Mouse (Mus musculus): ENCODE data around the gene Erc1.
"Not testable (repeated sequence)": the region's sequence is repeated elsewhere in the genome, so short reads cannot be mapped to it uniquely, and the experiment has no call there.

The Erc1 gene

GRCm38 (mm10) chr6:119709552-119709951 is 138.4 kb downstream of the Erc1 start:
- no peak for DNase-seq (ENCODE audit: low spot score in 2 of 2)

GRCm38 (mm10) chr6:119707911-119708310 is 140.1 kb downstream of the Erc1 start:
- DNase-seq (ENCODE audit: low spot score in 2 of 2), result no peak

- no peak for DNase-seq (ENCODE audit: low spot score in 2 of 2)
These were observed 143.1 kb downstream of the Erc1 start for GRCm38 (mm10) chr6:119704899-119705298.

GRCm38 (mm10) chr6:119692754-119693153 is 155.2 kb downstream of the Erc1 start:
- no peak for DNase-seq (ENCODE audit: low spot score in 2 of 2)

GRCm38 (mm10) chr6:119686470-119686869 is 161.5 kb downstream of the Erc1 start:
- DNase-seq (ENCODE audit: low spot score in 2 of 2), result no peak

- no peak for DNase-seq (ENCODE audit: low spot score in 2 of 2)
These were observed 167.2 kb downstream of the Erc1 start for GRCm38 (mm10) chr6:119680746-119681145.

- DNase-seq (ENCODE audit: low spot score in 2 of 2), result no peak
These were observed 173.2 kb downstream of the Erc1 start for GRCm38 (mm10) chr6:119674811-119675209.

GRCm38 (mm10) chr6:119674201-119674810 is 173.7 kb downstream of the Erc1 start:
- DNase-seq (ENCODE audit: low spot score in 2 of 2), result no peak

GRCm38 (mm10) chr6:119669746-119670145 is 178.2 kb downstream of the Erc1 start:
- DNase-seq (ENCODE audit: low spot score in 2 of 2), result no peak

- DNase-seq (ENCODE audit: low spot score in 2 of 2), result no peak
These were observed 185.0 kb downstream of the Erc1 start for GRCm38 (mm10) chr6:119662936-119663335.

- no peak for DNase-seq (ENCODE audit: low spot score in 2 of 2)
These were observed 186.9 kb downstream of the Erc1 start for GRCm38 (mm10) chr6:119661081-119661493.

- no peak for DNase-seq (ENCODE audit: low spot score in 2 of 2)
These were observed 189.5 kb downstream of the Erc1 start for GRCm38 (mm10) chr6:119658441-119658840.

- no peak for DNase-seq (ENCODE audit: low spot score in 2 of 2)
These were observed 190.4 kb downstream of the Erc1 start for GRCm38 (mm10) chr6:119657418-119658178.

- DNase-seq (ENCODE audit: low spot score in 2 of 2), result not testable (repeated sequence)
These were observed 193.2 kb downstream of the Erc1 start for GRCm38 (mm10) chr6:119654777-119655176.

- no peak for DNase-seq (ENCODE audit: low spot score in 2 of 2)
These were observed 204.0 kb downstream of the Erc1 start for GRCm38 (mm10) chr6:119643880-119644460.

- no peak for DNase-seq (ENCODE audit: low spot score in 2 of 2)
These were observed 204.7 kb downstream of the Erc1 start for GRCm38 (mm10) chr6:119643178-119643728.

- DNase-seq (ENCODE audit: low spot score in 2 of 2), result no peak
These were observed 205.2 kb downstream of the Erc1 start for GRCm38 (mm10) chr6:119642718-119643117.

GRCm38 (mm10) chr6:119635629-119636028 is 212.3 kb downstream of the Erc1 start:
- no peak for DNase-seq (ENCODE audit: low spot score in 2 of 2)

- DNase-seq (ENCODE audit: low spot score in 2 of 2), result no peak
These were observed 217.3 kb downstream of the Erc1 start for GRCm38 (mm10) chr6:119630622-119631021.

GRCm38 (mm10) chr6:119601379-119601778 is 246.6 kb downstream of the Erc1 start:
- no peak for DNase-seq (ENCODE audit: low spot score in 2 of 2)

- DNase-seq (ENCODE audit: low spot score in 2 of 2), result no peak
These were observed 252.5 kb downstream of the Erc1 start for GRCm38 (mm10) chr6:119595440-119595839.

- no peak for DNase-seq (ENCODE audit: low spot score in 2 of 2)
These were observed 257.1 kb downstream of the Erc1 start for GRCm38 (mm10) chr6:119590872-119591271.

- DNase-seq (ENCODE audit: low spot score in 2 of 2), result no peak
These were observed 260.1 kb downstream of the Erc1 start for GRCm38 (mm10) chr6:119587897-119588296.
